Mouse (Mus musculus): Measurements from ENCODE around the gene Plekhm3. TPM values are rescaled to one million over a fixed set of nuclear protein-coding genes. Genes with fewer than 3 reads are reported as not detected.

Plekhm3 gene
- polyA plus RNA-seq, 1 experiment from 2014 or later = 7.8 TPM

- WGBS = 69% methylated on average over 3 of the region's 3 CpGs
These were observed 111.6 kb downstream of the Plekhm3 start for GRCm38 (mm10) chr1:64844978-64845377.

GRCm38 (mm10) chr1:64843900-64844616 is 112.6 kb downstream of the Plekhm3 start:
- Histone ChIP-seq H3K4me1 (peaks cover 40% of the 10 kb centered on the region), H3K4me3 (replicated peaks) (no peak overlapping the region), H3K27me3 (no peaks in the 10 kb centered on the region), H3K4me2 (no peak overlapping the region), H3K9me3 (replicated peaks) (no peaks in the 10 kb centered on the region), H3K27ac (no peak overlapping the region), H3K9ac (no peak overlapping the region), H3K36me3 (no peaks in the 10 kb centered on the region)
- WGBS = 70% methylated on average over 3 of the region's 3 CpGs
- no peak for ATAC-seq (replicated peaks; ENCODE audit: low FRiP score)

More at GRCm38 (mm10) chr1:64844978-64845377, 111.6 kb downstream of the Plekhm3 start:
- H3K27ac ChIP-seq = no peak overlapping the region
- no peaks in the 10 kb centered on the region for H3K9me3 ChIP-seq (replicated peaks)
- H3K4me1 ChIP-seq = peaks cover 40% of the 10 kb centered on the region
- no peak for ATAC-seq (replicated peaks; ENCODE audit: low FRiP score)
- H3K4me3 ChIP-seq (replicated peaks) = no peak overlapping the region
- H3K27me3 ChIP-seq = no peaks in the 10 kb centered on the region
- no peak overlapping the region for H3K4me2 ChIP-seq
- no peak overlapping the region for H3K9ac ChIP-seq
- no peaks in the 10 kb centered on the region for H3K36me3 ChIP-seq

- H3K36me3 ChIP-seq = no peaks in the 10 kb centered on the region
- no peaks in the 10 kb centered on the region for H3K27me3 ChIP-seq
- WGBS = 25% methylated on average over 1 of the region's 1 CpGs
- H3K9ac ChIP-seq = no peak overlapping the region
- H3K4me2 ChIP-seq = no peak overlapping the region
- no peak overlapping the region for H3K27ac ChIP-seq
- no peak for ATAC-seq (replicated peaks; ENCODE audit: low FRiP score)
- no peaks in the 10 kb centered on the region for H3K9me3 ChIP-seq (replicated peaks)
- H3K4me1 ChIP-seq = peaks cover 26% of the 10 kb centered on the region
- H3K4me3 ChIP-seq (replicated peaks) = no peak overlapping the region
These were observed 115.7 kb downstream of the Plekhm3 start for GRCm38 (mm10) chr1:64840930-64841329.

- Histone ChIP-seq H3K36me3 (no peaks in the 10 kb centered on the region), H3K4me1 (peaks cover 6% of the 10 kb centered on the region; the same call in 1 of the 2 replicates), H3K9ac (no peak overlapping the region), H3K27ac (no peak overlapping the region), H3K4me2 (no peak overlapping the region), H3K27me3 (no peaks in the 10 kb centered on the region), H3K4me3 (replicated peaks) (no peak overlapping the region), H3K9me3 (replicated peaks) (no peaks in the 10 kb centered on the region)
- ATAC-seq (replicated peaks; ENCODE audit: low FRiP score) = no peak
- WGBS = 88% methylated on average over 5 of the region's 5 CpGs
These were observed 120.0 kb downstream of the Plekhm3 start for GRCm38 (mm10) chr1:64836584-64836983.

GRCm38 (mm10) chr1:64836114-64836513 is 120.5 kb downstream of the Plekhm3 start:
- Histone ChIP-seq H3K4me1 (peaks cover 8% of the 10 kb centered on the region; the same call in 1 of the 2 replicates), H3K27ac (no peak overlapping the region), H3K4me3 (replicated peaks) (no peak overlapping the region), H3K36me3 (no peaks in the 10 kb centered on the region), H3K9ac (no peak overlapping the region), H3K4me2 (no peak overlapping the region), H3K27me3 (no peaks in the 10 kb centered on the region), H3K9me3 (replicated peaks) (no peaks in the 10 kb centered on the region)
- no peak for ATAC-seq (replicated peaks; ENCODE audit: low FRiP score)
- 72% methylated on average over 3 of the region's 3 CpGs for WGBS

GRCm38 (mm10) chr1:64831552-64831951 is 125.1 kb downstream of the Plekhm3 start:
- Histone ChIP-seq H3K36me3 (no peaks in the 10 kb centered on the region), H3K4me1 (peaks cover 6% of the 10 kb centered on the region; the same call in 1 of the 2 replicates), H3K27me3 (no peaks in the 10 kb centered on the region), H3K27ac (no peak overlapping the region), H3K9me3 (replicated peaks) (no peaks in the 10 kb centered on the region), H3K4me3 (replicated peaks) (no peak overlapping the region), H3K9ac (no peak overlapping the region), H3K4me2 (no peak overlapping the region)
- WGBS = 24% methylated on average over 2 of the region's 2 CpGs
- no peak for ATAC-seq (replicated peaks; ENCODE audit: low FRiP score)

GRCm38 (mm10) chr1:64827434-64827833 is 129.2 kb downstream of the Plekhm3 start:
- Histone ChIP-seq H3K27me3 (no peaks in the 10 kb centered on the region), H3K4me1 (peaks cover 14% of the 10 kb centered on the region), H3K27ac (no peak overlapping the region), H3K36me3 (no peaks in the 10 kb centered on the region), H3K9me3 (replicated peaks) (no peaks in the 10 kb centered on the region), H3K4me2 (no peak overlapping the region), H3K9ac (no peak overlapping the region), H3K4me3 (replicated peaks) (no peak overlapping the region)
- no peak for ATAC-seq (replicated peaks; ENCODE audit: low FRiP score)
- 98% methylated on average over 5 of the region's 5 CpGs for WGBS

GRCm38 (mm10) chr1:64826348-64827103 is 130.1 kb downstream of the Plekhm3 start:
- Histone ChIP-seq H3K9me3 (replicated peaks) (no peaks in the 10 kb centered on the region), H3K27ac (no peak overlapping the region), H3K27me3 (no peaks in the 10 kb centered on the region), H3K9ac (no peak overlapping the region), H3K4me1 (peaks cover 14% of the 10 kb centered on the region), H3K4me2 (no peak overlapping the region), H3K36me3 (no peaks in the 10 kb centered on the region), H3K4me3 (replicated peaks) (no peak overlapping the region)
- ATAC-seq (replicated peaks; ENCODE audit: low FRiP score) = peak; percentile 69
- WGBS = 54% methylated on average over 6 of the region's 6 CpGs

- H3K4me2 ChIP-seq = no peak overlapping the region
- peaks cover 13% of the 10 kb centered on the region for H3K4me1 ChIP-seq
- no peak overlapping the region for H3K4me3 ChIP-seq (replicated peaks)
- H3K9ac ChIP-seq = no peak overlapping the region
- no peaks in the 10 kb centered on the region for H3K9me3 ChIP-seq (replicated peaks)
- H3K27me3 ChIP-seq = no peaks in the 10 kb centered on the region
- 59% methylated on average over 6 of the region's 6 CpGs for WGBS
- no peak for ATAC-seq (replicated peaks; ENCODE audit: low FRiP score)
- H3K36me3 ChIP-seq = no peaks in the 10 kb centered on the region
- no peak overlapping the region for H3K27ac ChIP-seq
These were observed 133.1 kb downstream of the Plekhm3 start for GRCm38 (mm10) chr1:64823564-64823963.

- Histone ChIP-seq H3K9me3 (replicated peaks) (no peaks in the 10 kb centered on the region), H3K4me2 (no peak overlapping the region), H3K36me3 (no peaks in the 10 kb centered on the region), H3K27ac (no peak overlapping the region), H3K4me1 (0 out of 2 replicates have a peak, but pooled peaks cover 2% of the 10 kb centered on the region), H3K9ac (no peak overlapping the region), H3K27me3 (no peaks in the 10 kb centered on the region), H3K4me3 (replicated peaks) (no peak overlapping the region)
- no peak for ATAC-seq (replicated peaks; ENCODE audit: low FRiP score)
- 81% methylated on average over 5 of the region's 5 CpGs for WGBS
These were observed 138.9 kb downstream of the Plekhm3 start for GRCm38 (mm10) chr1:64817709-64818108.

GRCm38 (mm10) chr1:64813182-64813581 is 143.4 kb downstream of the Plekhm3 start:
- Histone ChIP-seq H3K36me3 (no peaks in the 10 kb centered on the region), H3K27me3 (no peaks in the 10 kb centered on the region), H3K4me1 (0 out of 2 replicates have a peak, but pooled peaks cover 5% of the 10 kb centered on the region), H3K4me2 (no peak overlapping the region), H3K9ac (no peak overlapping the region), H3K4me3 (replicated peaks) (no peak overlapping the region), H3K9me3 (replicated peaks) (no peaks in the 10 kb centered on the region), H3K27ac (no peak overlapping the region)
- WGBS = 96% methylated on average over 2 of the region's 2 CpGs
- ATAC-seq (replicated peaks; ENCODE audit: low FRiP score) = no peak

GRCm38 (mm10) chr1:64811956-64812355 is 144.7 kb downstream of the Plekhm3 start:
- Histone ChIP-seq H3K27ac (no peak overlapping the region), H3K4me2 (no peak overlapping the region), H3K4me3 (replicated peaks) (no peak overlapping the region), H3K4me1 (0 out of 2 replicates have a peak, but pooled peaks cover 5% of the 10 kb centered on the region), H3K9ac (no peak overlapping the region), H3K9me3 (replicated peaks) (no peaks in the 10 kb centered on the region), H3K36me3 (no peaks in the 10 kb centered on the region), H3K27me3 (no peaks in the 10 kb centered on the region)
- 94% methylated on average over 1 of the region's 1 CpGs for WGBS
- ATAC-seq (replicated peaks; ENCODE audit: low FRiP score) = no peak
